Mouse (Mus musculus) MEL (cell line): ENCODE data around the gene Gm37240. TPM values are rescaled to one million over a fixed set of nuclear protein-coding genes. Genes with fewer than 3 reads are reported as not detected.

Experiments used
- DNase-seq: peaks from one replicate; pipeline ENCODE4 v3.0.0; 2011; ENCODE audit warnings: low read depth, low spot score
- H3K27ac ChIP-seq: 2 replicates; pipeline ENCODE4 v1.5.1; 2012; ENCODE audit warnings: low read depth, mild to moderate bottlenecking, control low read depth, low read length, moderate library complexity; ENCODE audit not compliant: control insufficient read depth
- H3K27me3 ChIP-seq, 2 experiments: fragments of 150-350 bp in 1 of 2; sonication (generic) in 1 of 2; 2 replicates each; pipeline ENCODE4 v1.6.1; 2012; ENCODE audit warnings: low read length in 2 of 2, mild to moderate bottlenecking in 2 of 2, improper control_type of control experiment in 1 of 2, moderate library complexity in 1 of 2; ENCODE audit not compliant: insufficient read depth in 2 of 2, control insufficient read depth in 1 of 2
- H3K36me3 ChIP-seq, 2 experiments: 2 replicates each; pipeline ENCODE4 v1.6.1; 2012 to 2014; ENCODE audit warnings: low read length in 2 of 2, improper control_type of control experiment in 1 of 2, inconsistent platforms in 1 of 2, mild to moderate bottlenecking in 1 of 2; ENCODE audit not compliant: insufficient read depth in 2 of 2, control insufficient read depth in 1 of 2
- H3K4me1 ChIP-seq, 2 experiments: fragments of 150-350 bp in 1 of 2; sonication (generic) in 1 of 2; 2 replicates each; pipeline ENCODE4 v1.6.1; 2012; ENCODE audit warnings: low read length in 2 of 2, improper control_type of control experiment in 1 of 2, mild to moderate bottlenecking in 1 of 2; ENCODE audit not compliant: insufficient read depth in 2 of 2, control insufficient read depth in 1 of 2
- H3K4me3 ChIP-seq, 2 experiments: fragments of 150-350 bp in 1 of 2; sonication (generic) in 1 of 2; 2 replicates each; pipeline ENCODE4 v1.5.1; 2012; ENCODE audit warnings: low read depth in 2 of 2, low read length in 2 of 2, mild to moderate bottlenecking in 2 of 2, moderate library complexity in 2 of 2, control low read depth in 1 of 2, improper control_type of control experiment in 1 of 2; ENCODE audit not compliant: control insufficient read depth in 1 of 2, insufficient read depth in 1 of 2
- H3K79me2 ChIP-seq: 2 replicates; pipeline ENCODE4 v1.6.1; 2012; ENCODE audit warnings: mild to moderate bottlenecking, low read length, moderate library complexity; ENCODE audit not compliant: control insufficient read depth, poor library complexity, insufficient read depth
- H3K9ac ChIP-seq: 2 replicates; pipeline ENCODE4 v1.6.1; 2012; ENCODE audit warnings: low read depth, mild to moderate bottlenecking, control low read depth, low read length, moderate library complexity; ENCODE audit not compliant: control insufficient read depth, poor library complexity, severe bottlenecking
- H3K9me3 ChIP-seq: fragments of 150-350 bp; sonication (generic); replicated peaks from 2 replicates; pipeline ENCODE4 v1.6.1; 2012; ENCODE audit warnings: mild to moderate bottlenecking, low read length, improper control_type of control experiment, moderate library complexity; ENCODE audit not compliant: insufficient read depth
- BHLHE40 ChIP-seq: IDR thresholded peaks from 2 replicates; pipeline ENCODE4 v1.6.1; 2012; ENCODE audit warnings: low read depth, mild to moderate bottlenecking, inconsistent platforms, low read length, improper control_type of control experiment, borderline replicate concordance
- CHD1 ChIP-seq: IDR thresholded peaks from 2 replicates; pipeline ENCODE4 v1.6.1; 2012; ENCODE audit warnings: low read depth, mild to moderate bottlenecking, inconsistent platforms, low read length, improper control_type of control experiment
- CTCF ChIP-seq, 3 experiments: IDR thresholded peaks in 2 of 3; conservative IDR thresholded peaks in 1 of 3; 2 replicates each; pipeline ENCODE4 v1.5.1; 2011 to 2012; ENCODE audit warnings: low read length in 3 of 3, low read depth in 2 of 3, mild to moderate bottlenecking in 2 of 3, improper control_type of control experiment in 1 of 3, inconsistent platforms in 1 of 3, mixed read lengths in 1 of 3, moderate library complexity in 1 of 3; ENCODE audit not compliant: control insufficient read depth in 1 of 3, insufficient read depth in 1 of 3, poor library complexity in 1 of 3, severe bottlenecking in 1 of 3
- ELF1 ChIP-seq: IDR thresholded peaks from 2 replicates; pipeline ENCODE4 v1.6.1; 2014; ENCODE audit warnings: low read depth, mild to moderate bottlenecking, inconsistent platforms, low read length, improper control_type of control experiment, moderate library complexity
- EP300 ChIP-seq, 2 experiments: IDR thresholded peaks; 2 replicates each; pipeline ENCODE4 v1.6.1; 2011; ENCODE audit warnings: improper control_type of control experiment in 2 of 2, low read length in 2 of 2, low read depth in 1 of 2, mild to moderate bottlenecking in 1 of 2
- ETS1 ChIP-seq: IDR thresholded peaks from 2 replicates; pipeline ENCODE4 v1.6.1; 2012; ENCODE audit warnings: low read depth, mild to moderate bottlenecking, inconsistent platforms, low read length, improper control_type of control experiment, moderate library complexity
- GABPA ChIP-seq: IDR thresholded peaks from 2 replicates; pipeline ENCODE4 v1.6.1; 2012; ENCODE audit warnings: low read depth, mild to moderate bottlenecking, inconsistent platforms, low read length, improper control_type of control experiment, moderate library complexity
- GATA1 ChIP-seq: IDR thresholded peaks from 2 replicates; pipeline ENCODE4 v1.6.1; 2011; ENCODE audit warnings: low read depth, low read length, improper control_type of control experiment
- HCFC1 ChIP-seq: IDR thresholded peaks from 2 replicates; pipeline ENCODE4 v1.6.1; 2012; ENCODE audit warnings: low read depth, mild to moderate bottlenecking, inconsistent platforms, low read length, improper control_type of control experiment, moderate library complexity
- JUND ChIP-seq: IDR thresholded peaks from 2 replicates; pipeline ENCODE4 v1.6.1; 2011; ENCODE audit warnings: low read depth, mild to moderate bottlenecking, improper control_type of control experiment, low read length
- KAT2A ChIP-seq: conservative IDR thresholded peaks from 2 replicates; pipeline ENCODE4 v1.6.1; 2012; ENCODE audit warnings: low read depth, low read length, improper control_type of control experiment, inconsistent platforms
- MAFK ChIP-seq: IDR thresholded peaks from 2 replicates; pipeline ENCODE4 v1.6.1; 2011; ENCODE audit warnings: low read depth, mild to moderate bottlenecking, low read length, improper control_type of control experiment, borderline replicate concordance
- MAX ChIP-seq: IDR thresholded peaks from 2 replicates; pipeline ENCODE4 v1.6.1; 2011; ENCODE audit warnings: low read length, improper control_type of control experiment
- MAZ ChIP-seq: IDR thresholded peaks from 2 replicates; pipeline ENCODE4 v1.6.1; 2012; ENCODE audit warnings: low read depth, mild to moderate bottlenecking, inconsistent platforms, low read length, improper control_type of control experiment
- MEF2A ChIP-seq: IDR thresholded peaks from 2 replicates; pipeline ENCODE4 v1.6.1; 2014; ENCODE audit warnings: low read depth, mild to moderate bottlenecking, inconsistent platforms, low read length, improper control_type of control experiment; ENCODE audit not compliant: poor library complexity, insufficient replicate concordance, severe bottlenecking; ENCODE audit errors: extremely low read depth
- MXI1 ChIP-seq: IDR thresholded peaks from 2 replicates; pipeline ENCODE4 v1.6.1; 2011; ENCODE audit warnings: mild to moderate bottlenecking, low read depth, low read length, improper control_type of control experiment
- NRF1 ChIP-seq: IDR thresholded peaks from 2 replicates; pipeline ENCODE4 v1.6.1; 2014; ENCODE audit warnings: low read depth, mild to moderate bottlenecking, inconsistent platforms, low read length, improper control_type of control experiment, moderate library complexity; ENCODE audit not compliant: poor library complexity, insufficient read depth, severe bottlenecking
- POLR2A ChIP-seq, 2 experiments: IDR thresholded peaks; 2 replicates each; pipeline ENCODE4 v1.6.1; 2011 to 2012; ENCODE audit warnings: low read length in 2 of 2, mild to moderate bottlenecking in 2 of 2, control low read depth in 1 of 2, improper control_type of control experiment in 1 of 2, low read depth in 1 of 2, moderate library complexity in 1 of 2; ENCODE audit not compliant: control insufficient read depth in 1 of 2, insufficient read depth in 1 of 2, poor library complexity in 1 of 2
- POLR2AphosphoS5 ChIP-seq: IDR thresholded peaks from 2 replicates; pipeline ENCODE4 v1.6.1; 2012; ENCODE audit warnings: low read depth, borderline replicate concordance, mild to moderate bottlenecking, inconsistent platforms, low read length, moderate library complexity, mixed read lengths
- RAD21 ChIP-seq: IDR thresholded peaks from 2 replicates; pipeline ENCODE4 v1.6.1; 2011; ENCODE audit warnings: mild to moderate bottlenecking, low read depth, low read length, improper control_type of control experiment
- RCOR1 ChIP-seq: IDR thresholded peaks from 2 replicates; pipeline ENCODE4 v1.6.1; 2012; ENCODE audit warnings: low read depth, mild to moderate bottlenecking, inconsistent platforms, low read length, improper control_type of control experiment
- SIN3A ChIP-seq: IDR thresholded peaks from 2 replicates; pipeline ENCODE4 v1.6.1; 2012; ENCODE audit warnings: low read length, improper control_type of control experiment, inconsistent platforms
- SMC3 ChIP-seq: IDR thresholded peaks from 2 replicates; pipeline ENCODE4 v1.6.1; 2011; ENCODE audit warnings: low read depth, low read length, improper control_type of control experiment
- TAL1 ChIP-seq: IDR thresholded peaks from 2 replicates; pipeline ENCODE4 v1.6.1; 2012; ENCODE audit warnings: mild to moderate bottlenecking, inconsistent platforms, low read length, moderate library complexity, mixed read lengths
- TBP ChIP-seq: IDR thresholded peaks from 2 replicates; pipeline ENCODE4 v1.8.0; 2011; ENCODE audit warnings: low read depth, low read length, improper control_type of control experiment
- TCF12 ChIP-seq: IDR thresholded peaks from 2 replicates; pipeline ENCODE4 v1.6.1; 2014; ENCODE audit warnings: low read depth, mild to moderate bottlenecking, inconsistent platforms, low read length, improper control_type of control experiment, moderate library complexity
- UBTF ChIP-seq: IDR thresholded peaks from 2 replicates; pipeline ENCODE4 v1.6.1; 2012; ENCODE audit warnings: low read depth, mild to moderate bottlenecking, inconsistent platforms, low read length, improper control_type of control experiment, moderate library complexity, borderline replicate concordance; ENCODE audit not compliant: insufficient read depth
- USF1 ChIP-seq: IDR thresholded peaks from 2 replicates; pipeline ENCODE4 v1.6.1; 2014; ENCODE audit warnings: low read depth, mild to moderate bottlenecking, inconsistent platforms, low read length, improper control_type of control experiment, moderate library complexity
- ZC3H11A ChIP-seq: IDR thresholded peaks from 2 replicates; pipeline ENCODE4 v1.6.1; 2012; ENCODE audit warnings: low read depth, mild to moderate bottlenecking, inconsistent platforms, low read length, improper control_type of control experiment
- ZKSCAN1 ChIP-seq: IDR thresholded peaks from 2 replicates; pipeline ENCODE4 v1.6.1; 2012; ENCODE audit warnings: low read depth, mild to moderate bottlenecking, inconsistent platforms, low read length, improper control_type of control experiment, moderate library complexity
- ZNF384 ChIP-seq: IDR thresholded peaks from 2 replicates; pipeline ENCODE4 v1.6.1; 2012; ENCODE audit warnings: low read depth, mild to moderate bottlenecking, inconsistent platforms, low read length, improper control_type of control experiment
- polyA plus RNA-seq, 2 experiments: library from polyadenylated mRNA; stranded (reverse) in 1 of 2; unstranded in 1 of 2; fragments of >175 nt in 1 of 2; fragments of >200 nt in 1 of 2; gene quantifications; 2 replicates each; pipeline versions ENCODE4 v1.2.1 to v1.2.4; 2012; ENCODE audit warnings: low replicate concordance in 2 of 2, low read depth in 1 of 2; ENCODE audit not compliant: insufficient read length in 2 of 2, insufficient read depth in 1 of 2, missing spikeins in 1 of 2
- total RNA-seq: library from RNA; depleted of rRNA; stranded (reverse); fragments of 300-350 nt; gene quantifications from 2 replicates; pipeline ENCODE4 v1.2.3, GENCODE M21; 2012

Gm37240 gene
- total and polyA plus RNA-seq, 3 experiments = 0.04 TPM; not detected in 2

- Histone ChIP-seq H3K9me3 (no peaks in the 10 kb centered on the region), H3K27me3 (peaks cover 0 to 1% of the 10 kb centered on the region in 2 experiments; a peak in 1 of 4 replicates), H3K79me2 (no peaks in the 10 kb centered on the region), H3K4me3 (peak overlapping the region in 1 of 2 experiments; percentile 51; a peak in 1 of 4 replicates), H3K9ac (no peak overlapping the region), H3K36me3 (peaks cover 0 to 16% of the 10 kb centered on the region in 2 experiments; a peak in 2 of 4 replicates), H3K27ac (no peak overlapping the region), H3K4me1 (peaks cover 2 to 18% of the 10 kb centered on the region in 2 experiments; a peak in 3 of 4 replicates)
- DNase-seq = peak; percentile 62
- TF ChIP-seq BHLHE40 (no peak), MXI1 (no peak), SIN3A (no peak), ZNF384 (peak; percentile 95), KAT2A (no peak), TBP (no peak), GABPA (no peak), ELF1 (no peak), MEF2A (no peak), HCFC1 (no peak), ZKSCAN1 (no peak), EP300 (IDR thresholded peaks at IDR 0.05; ENCODE audit: low read depth in 1 of 2, low read length in 2 of 2) (no peak), POLR2AphosphoS5 (no peak), CTCF (IDR thresholded peaks at IDR 0.05 in 2 of 3, conservative IDR thresholded peaks at IDR 0.05 in 1 of 3; ENCODE audit: control insufficient read depth in 1 of 3, insufficient read depth in 1 of 3, low read depth in 2 of 3, low read length in 3 of 3, poor library complexity in 1 of 3, severe bottlenecking in 1 of 3) (peak in 1 of 3 experiments; percentile 33; a peak in 3 of 6 replicates), POLR2A (IDR thresholded peaks at IDR 0.05; ENCODE audit: control insufficient read depth in 1 of 2, insufficient read depth in 1 of 2, low read depth in 1 of 2, low read length in 2 of 2, poor library complexity in 1 of 2) (no peak), JUND (no peak), ZC3H11A (peak; percentile 16; the same call in 1 of the 2 replicates), ETS1 (no peak), MAX (no peak), RAD21 (peak; percentile 15), UBTF (no peak), RCOR1 (no peak), MAFK (no peak), USF1 (no peak), CHD1 (no peak), TCF12 (no peak), SMC3 (peak; percentile 30; the same call in 1 of the 2 replicates), NRF1 (no peak), MAZ (no peak), TAL1 (no peak), GATA1 (0 out of 2 replicates have a peak, but pooled peaks have one; percentile 6)
These were observed 1406.2 kb downstream of the Gm37240 start for GRCm38 (mm10) chr3:84481104-84481503.
